Mouse (Mus musculus) frontal cortex, adult 2 months (tissue): ENCODE measurements around the gene Ap3s2. TPM values are rescaled to one million over a fixed set of nuclear protein-coding genes. Genes with fewer than 3 reads are reported as not detected.

Experiments used
- DNase-seq, 2 experiments: peaks; one replicate each; pipeline ENCODE4 v3.0.0; 2022; ENCODE audit warnings: low spot score in 1 of 2; ENCODE audit errors: extremely low spot score in 1 of 2
- polyA plus RNA-seq: library from polyadenylated mRNA; depleted of rRNA; stranded (reverse); fragments of >200 nt; gene quantifications from 2 replicates; pipeline ENCODE4 v1.2.3, GENCODE M21; 2012

Gene Ap3s2
- polyA plus RNA-seq, 1 experiment = 41.9 TPM

DNA sequence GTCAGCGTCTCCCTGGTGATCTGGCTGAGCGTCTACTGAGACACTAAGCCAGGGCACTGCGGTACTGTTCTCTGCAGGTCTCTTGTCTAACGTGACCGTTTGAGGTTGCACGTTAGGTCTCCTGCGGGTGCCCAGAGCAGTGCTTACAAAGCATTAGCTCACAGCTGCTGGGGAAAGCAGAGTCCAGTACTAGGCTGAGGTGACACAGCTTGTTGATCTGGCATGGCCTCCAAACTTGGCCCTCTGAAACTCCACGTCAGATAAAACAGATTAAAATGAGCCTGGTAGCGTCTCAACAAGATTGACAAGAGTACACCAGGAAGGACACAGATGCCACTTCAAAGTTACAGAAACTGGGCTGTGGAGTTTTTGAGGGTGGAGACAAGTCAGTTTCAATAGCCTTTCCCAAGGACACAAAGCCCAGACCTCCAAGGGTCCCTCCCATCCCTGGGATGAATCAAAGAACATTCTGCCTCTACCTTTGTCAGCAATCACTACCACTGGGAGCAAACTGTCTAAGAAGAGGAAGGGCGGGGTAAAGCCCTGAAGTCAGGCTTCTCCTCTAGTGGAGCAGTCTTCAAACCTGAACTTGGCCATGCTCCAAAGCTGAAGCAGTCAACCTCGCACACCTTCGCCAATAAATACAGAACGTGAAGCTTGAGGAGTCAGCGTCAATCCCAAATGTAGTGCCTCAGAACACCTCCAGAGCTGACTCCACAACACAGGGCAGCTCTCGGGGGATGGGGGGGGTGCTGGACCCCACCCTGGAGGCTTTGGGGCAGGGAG is 29.8 kb downstream of the Ap3s2 start:
- DNase-seq = no peak

- DNase-seq = no peak
Measured at GRCm38 (mm10) chr7:79888603-79889002, 31.8 kb downstream of the Ap3s2 start.

DNA sequence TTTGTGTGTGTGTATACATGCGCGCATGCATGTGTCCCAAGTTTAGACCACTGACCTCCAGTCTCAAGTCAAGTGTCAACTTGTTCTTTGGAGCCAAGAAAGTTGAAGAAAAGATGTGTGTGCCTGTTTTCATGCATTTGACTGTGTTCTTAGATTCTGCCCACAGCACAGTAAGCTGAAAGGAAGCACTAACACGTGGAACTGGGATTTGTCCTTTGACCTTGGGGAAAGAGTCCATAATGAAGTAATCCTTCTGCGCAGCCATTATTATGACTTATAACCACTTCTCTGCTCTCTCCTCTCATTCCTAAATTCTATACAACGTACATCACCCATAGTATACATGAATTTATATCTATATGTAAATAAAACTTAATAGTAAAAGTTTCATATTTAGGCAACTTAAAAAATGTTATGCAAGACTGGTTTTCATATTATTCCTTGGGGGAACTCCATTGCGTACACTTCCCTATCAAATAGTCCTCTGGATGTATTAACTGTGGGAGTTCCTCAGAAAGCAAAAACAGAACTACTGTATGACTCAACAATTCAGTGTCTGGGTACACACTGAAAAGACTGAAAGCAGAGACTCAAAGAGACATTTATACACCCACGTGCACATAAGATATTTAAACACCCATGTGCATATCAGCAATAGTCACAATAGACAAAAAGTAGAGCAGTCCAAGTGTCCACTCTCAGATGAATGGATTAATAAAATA is 36.7 kb downstream of the Ap3s2 start:
- DNase-seq = no peak

DNA sequence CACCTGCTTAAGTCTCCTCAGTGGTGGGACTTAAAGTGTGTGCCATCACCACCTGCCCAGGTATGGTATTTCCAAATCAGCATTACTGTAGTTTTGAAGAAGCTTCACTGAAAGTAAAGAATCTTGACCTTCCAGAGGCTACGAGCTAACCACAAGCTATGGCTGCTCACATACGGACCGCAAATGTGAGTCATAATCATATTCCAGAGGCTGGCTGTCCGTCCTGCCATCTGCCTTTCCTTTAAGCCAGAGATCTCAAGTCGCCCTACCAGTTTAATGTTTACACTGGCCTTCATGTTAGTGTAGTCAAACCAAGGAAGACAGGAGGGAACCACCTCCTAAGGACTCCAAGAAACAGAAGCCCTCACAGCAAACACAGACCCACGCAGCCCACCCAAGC is 38.5 kb downstream of the Ap3s2 start:
- DNase-seq = no peak

DNA sequence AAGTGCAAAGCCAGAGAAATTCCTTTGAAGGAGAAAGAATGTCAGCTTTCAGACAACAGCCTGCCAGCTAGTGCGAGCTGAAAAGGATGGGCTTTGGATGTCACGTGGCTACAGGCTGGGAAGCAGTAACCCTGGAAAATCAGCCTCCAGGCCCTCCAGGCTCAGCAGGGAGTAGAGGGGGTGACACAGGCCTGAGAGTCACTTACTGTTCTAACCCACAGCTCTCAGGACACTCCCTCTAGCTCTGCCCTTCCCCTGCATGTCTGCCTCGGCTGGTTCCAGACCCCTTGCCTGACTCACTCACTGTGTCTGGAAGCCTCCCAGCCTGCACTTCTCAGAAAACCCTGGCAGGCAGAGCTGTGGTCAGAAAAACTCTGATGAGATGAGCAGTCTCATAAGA is 39.5 kb downstream of the Ap3s2 start:
- DNase-seq = no peak

GRCm38 (mm10) chr7:79880033-79880432 is 40.4 kb downstream of the Ap3s2 start:
- no peak for DNase-seq

DNA sequence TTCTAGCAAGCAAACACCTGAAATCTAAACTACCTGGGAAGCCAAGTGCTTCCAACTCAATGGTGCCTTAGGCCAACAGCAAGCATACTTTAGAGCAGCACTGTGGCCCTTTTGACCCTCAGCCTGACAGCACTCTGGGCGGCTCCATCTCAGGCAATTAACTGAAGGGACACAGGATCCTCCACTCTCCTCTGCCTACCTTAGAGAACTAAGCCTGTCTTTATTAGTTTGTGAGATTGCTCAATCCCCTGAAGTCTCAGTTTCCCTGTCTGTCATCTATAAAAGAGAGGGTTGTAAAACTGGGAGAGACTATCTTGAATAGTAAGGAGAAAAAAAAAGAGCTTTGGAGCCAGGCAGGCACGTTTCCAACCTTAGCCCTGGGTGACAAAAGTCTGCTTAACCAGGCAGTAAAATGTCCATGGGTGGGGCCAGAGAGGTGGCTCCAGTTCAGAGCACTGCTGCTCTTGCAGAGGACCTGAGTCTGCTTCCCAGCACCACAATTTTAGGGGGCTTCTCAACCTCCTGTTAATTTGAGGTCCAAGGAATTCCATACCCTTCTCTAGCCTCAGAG is 41.9 kb downstream of the Ap3s2 start:
- DNase-seq = no peak

- no peak for DNase-seq
Measured at GRCm38 (mm10) chr7:79873407-79873806, 47.0 kb downstream of the Ap3s2 start.

- no peak for DNase-seq
Measured at GRCm38 (mm10) chr7:79871797-79872345, 48.6 kb downstream of the Ap3s2 start.

- no peak for DNase-seq
Measured at GRCm38 (mm10) chr7:79869072-79869719, 51.3 kb downstream of the Ap3s2 start.

- DNase-seq = no peak
Measured at GRCm38 (mm10) chr7:79868475-79868874, 52.0 kb downstream of the Ap3s2 start.

- DNase-seq = no peak
Measured at GRCm38 (mm10) chr7:79867861-79868260, 52.6 kb downstream of the Ap3s2 start.

DNA sequence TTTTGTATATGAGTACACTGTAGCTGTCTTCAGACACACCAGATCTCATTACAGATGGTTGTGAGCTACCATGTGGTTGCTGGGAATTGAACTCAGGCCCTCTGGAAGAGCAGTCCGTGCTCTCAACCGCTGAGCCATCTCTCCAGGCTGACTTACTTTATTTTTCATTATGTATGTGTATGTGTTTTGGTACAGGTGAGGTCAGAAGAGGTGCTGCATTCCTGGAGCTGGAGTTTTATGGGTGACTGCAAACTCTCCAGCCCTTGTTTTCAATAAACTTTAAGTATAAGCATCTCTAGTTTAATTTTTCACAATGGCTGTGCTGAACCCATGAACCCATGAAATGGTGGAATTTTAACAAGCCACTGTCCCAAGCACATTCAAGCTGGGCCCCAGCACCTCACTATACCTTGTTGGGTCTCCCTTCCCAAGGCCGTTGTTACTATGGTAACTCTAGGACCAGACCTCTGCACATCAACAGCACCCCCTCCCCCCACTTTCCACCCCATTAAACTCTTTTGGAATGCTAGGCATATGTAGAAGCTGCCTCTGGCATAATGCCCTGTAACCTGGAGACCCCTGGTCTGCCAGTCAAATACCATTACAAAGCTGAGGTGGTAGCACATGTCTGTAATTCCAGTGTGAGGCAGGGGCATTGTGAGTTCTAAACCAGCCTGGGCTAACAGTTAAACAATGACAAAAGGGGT is 54.0 kb downstream of the Ap3s2 start:
- DNase-seq = no peak

DNA sequence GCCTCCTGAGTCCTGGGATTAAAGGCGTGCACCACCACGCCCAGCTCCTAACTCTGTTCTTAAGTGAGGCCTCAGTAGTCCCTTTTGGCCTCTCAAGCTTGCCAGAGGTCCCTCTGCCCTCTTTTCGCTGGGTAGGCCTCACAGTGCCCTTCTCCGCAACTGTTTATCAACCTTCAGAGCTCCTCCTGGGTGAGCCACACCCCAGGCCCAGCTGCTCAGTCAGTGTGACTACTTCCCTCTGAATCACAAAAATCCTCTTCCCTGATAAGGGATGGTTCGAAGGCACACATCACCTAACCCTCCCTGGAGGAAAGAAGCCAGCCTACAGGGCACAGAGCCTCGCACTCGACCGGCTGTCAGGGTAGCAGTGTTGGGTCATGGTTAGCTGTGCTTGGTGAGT is 58.7 kb downstream of the Ap3s2 start:
- no peak for DNase-seq

- DNase-seq = no peak
Measured at GRCm38 (mm10) chr7:79860811-79861210, 59.6 kb downstream of the Ap3s2 start, which contains the start of gene Anpep. Gene Anpep (minus strand): TSS chr7:79861059.

- no peak for DNase-seq
Measured at GRCm38 (mm10) chr7:79858956-79859630, 61.4 kb downstream of the Ap3s2 start.

DNA sequence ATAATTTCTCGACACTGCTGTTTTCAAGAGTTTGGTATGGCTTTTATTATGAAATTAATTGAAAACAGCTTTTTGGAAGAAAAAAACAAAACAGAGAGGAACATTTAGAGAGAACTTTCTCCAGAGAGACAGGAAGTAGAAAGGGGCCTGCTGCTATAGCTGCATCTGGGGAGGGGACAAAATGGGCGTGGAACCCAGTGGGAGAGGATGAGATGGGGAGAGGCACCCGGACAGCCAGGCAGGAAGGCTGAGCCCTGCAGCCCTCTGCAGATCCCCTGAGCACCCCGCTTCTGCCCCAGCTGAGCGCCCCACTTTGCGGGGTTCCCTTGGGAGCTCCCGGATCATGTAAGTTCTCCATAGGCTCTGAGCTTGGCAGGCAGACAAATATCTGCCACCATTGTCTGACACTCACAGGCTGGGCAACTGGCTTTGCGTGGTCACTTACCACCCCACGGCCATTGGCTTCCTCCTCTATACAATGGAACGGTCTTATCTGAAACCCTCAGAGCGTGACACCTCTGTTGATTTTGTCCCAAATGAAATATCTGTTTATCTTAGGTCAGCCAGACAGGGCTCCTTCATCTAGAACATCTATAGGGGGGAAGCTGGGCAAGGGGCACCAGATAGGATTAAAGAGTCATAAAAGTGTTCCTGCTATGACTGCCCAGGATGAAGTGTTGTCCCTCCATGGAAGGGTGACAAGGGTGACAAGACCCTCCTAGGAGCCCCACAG is 62.1 kb downstream of the Ap3s2 start:
- no peak for DNase-seq

DNA sequence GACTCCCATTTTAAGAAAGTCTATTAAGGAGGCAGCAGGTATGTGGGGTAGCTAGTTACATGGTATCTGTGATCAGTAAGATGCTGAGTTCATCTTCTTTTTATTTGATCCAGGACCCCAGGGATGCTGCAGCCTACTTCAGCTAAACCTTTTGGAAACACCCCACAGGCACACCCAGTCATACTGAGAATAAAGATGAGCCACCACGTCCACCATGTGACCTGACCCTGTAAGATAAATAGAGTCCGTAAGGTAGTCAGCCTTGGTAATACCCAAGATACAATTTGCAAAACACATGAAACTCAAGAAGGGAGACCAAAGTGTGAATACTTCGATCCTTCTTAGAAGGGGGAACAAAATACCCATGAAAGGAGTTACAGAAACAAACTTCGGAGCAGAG is 64.1 kb downstream of the Ap3s2 start:
- DNase-seq = no peak
